1 mouse cellular context compared by ENCODE assay signal in the genomic region with DNA sequence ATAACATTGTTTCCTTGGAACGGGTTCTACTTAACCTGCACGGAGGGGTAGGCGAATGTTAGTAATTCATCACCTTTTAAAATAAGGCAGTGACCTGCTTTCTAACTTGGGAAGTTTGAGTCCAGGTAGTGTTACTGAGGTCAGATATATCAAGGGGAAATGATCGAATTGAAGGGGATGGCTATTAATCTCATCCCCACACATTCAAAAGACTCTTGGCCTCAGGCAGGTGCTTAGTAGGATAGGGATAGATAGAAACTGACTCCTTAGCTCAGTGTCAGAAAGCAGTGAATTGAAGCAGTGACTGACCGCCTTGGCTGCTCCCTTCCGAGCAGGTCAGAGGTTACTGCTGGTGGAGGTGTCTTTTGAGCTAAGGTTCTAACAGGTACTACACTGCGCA.
TF ChIP-seq lines count a peak whose summit lies in the region.

No protein-coding gene starts in this region.

TF ChIP-seq in CH12.LX, 34 proteins besides CTCF, POLR2A, EP300 and RAD21 (continued from another document):
- TF ChIP-seq SMC3 (IDR thresholded peaks at IDR 0.05; ENCODE audit: low read depth, low read length) (no peak), E2F4 (IDR thresholded peaks at IDR 0.05; ENCODE audit: insufficient replicate concordance, low read depth, low read length) (no peak), KAT2A (IDR thresholded peaks at IDR 0.05; ENCODE audit: insufficient replicate concordance, low read length) (no peak), HCFC1 (IDR thresholded peaks at IDR 0.05; ENCODE audit: low read depth, low read length) (no peak), BHLHE40 (IDR thresholded peaks at IDR 0.05; ENCODE audit: low read depth, low read length) (no peak)
